Mouse (Mus musculus) midbrain, embryonic 13.5 days (tissue): ENCODE measurements around the gene Mtmr1. TPM values are rescaled to one million over a fixed set of nuclear protein-coding genes. Genes with fewer than 3 reads are reported as not detected.
"Not testable (repeated sequence)": the region's sequence is repeated elsewhere in the genome, so short reads cannot be mapped to it uniquely, and the experiment has no call there.

Experiments used
- ATAC-seq: fragments of 200-750 bp; cut with Nextera tagmentation; 2 replicates; pipeline ENCODE4 v1.8.0; 2017; ENCODE audit warnings: mild to moderate bottlenecking, moderate TSS enrichment, moderate library complexity
- H3K27ac ChIP-seq: fragments of 300-500 bp; sonication (generic); 2 replicates; pipeline ENCODE4 v1.5.1; 2015; ENCODE audit warnings: inconsistent platforms, mild to moderate bottlenecking, moderate library complexity
- H3K27me3 ChIP-seq: fragments of 300-500 bp; sonication (generic); 2 replicates; pipeline ENCODE4 v1.6.1; 2015; ENCODE audit warnings: mild to moderate bottlenecking, inconsistent platforms
- H3K36me3 ChIP-seq: fragments of 300-500 bp; sonication (generic); 2 replicates; pipeline ENCODE4 v1.6.1; 2015; ENCODE audit warnings: mild to moderate bottlenecking, inconsistent platforms
- H3K4me1 ChIP-seq: fragments of 300-500 bp; sonication (generic); replicated peaks from 2 replicates; pipeline ENCODE4 v1.6.1; 2015; ENCODE audit warnings: inconsistent platforms
- H3K4me2 ChIP-seq: fragments of 300-500 bp; sonication (generic); replicated peaks from 2 replicates; pipeline ENCODE4 v1.6.1; 2015; ENCODE audit warnings: moderate library complexity, mild to moderate bottlenecking, inconsistent platforms
- H3K4me3 ChIP-seq: fragments of 300-500 bp; sonication (generic); replicated peaks from 2 replicates; pipeline ENCODE4 v1.5.1; 2015; ENCODE audit warnings: mild to moderate bottlenecking, inconsistent platforms
- H3K9ac ChIP-seq: fragments of 300-500 bp; sonication (generic); replicated peaks from 2 replicates; pipeline ENCODE4 v1.6.1; 2015; ENCODE audit warnings: mild to moderate bottlenecking, inconsistent platforms
- H3K9me3 ChIP-seq: fragments of 300-500 bp; sonication (generic); 2 replicates; pipeline ENCODE4 v1.6.1; 2016; ENCODE audit warnings: mild to moderate bottlenecking, inconsistent platforms
- WGBS: fragments of 180-500 bp; shearing (Covaris S2); methylation state at CpG from one replicate; pipeline ENCODE4 v1.1.7; 2015; 5-methylcytosine and 5-hydroxymethylcytosine counted together
- polyA plus RNA-seq: library from polyadenylated mRNA; unstranded; fragments of >200 nt; fragmentation: Nextera tagmentation; extraction: Ambion mirVana; gene quantifications from 2 replicates; pipeline ENCODE4 v1.2.1, GENCODE M21; 2015

The Mtmr1 gene
- 16.3 and 17.1 TPM in 2 replicates for polyA plus RNA-seq

- Histone ChIP-seq H3K27me3 (no peaks in the 10 kb centered on the region), H3K9me3 (no peaks in the 10 kb centered on the region), H3K9ac (peak within 1 kb of the TSS; percentile 81), H3K27ac (peak within 1 kb of the TSS; percentile 82), H3K4me1 (no peaks in the 10 kb centered on the region), H3K36me3 (no peaks in the 10 kb centered on the region), H3K4me3 (peak within 1 kb of the TSS; percentile 58), H3K4me2 (peak within 1 kb of the TSS; percentile 58)
- WGBS: 21% methylated on average over 23 of the region's 47 CpGs
- ATAC-seq: peak; percentile 98
Observed at GRCm38 (mm10) chrX:71364554-71364991, at the start of gene Mtmr1. Mtmr1 (plus strand) TSS chrX:71364760.

DNA sequence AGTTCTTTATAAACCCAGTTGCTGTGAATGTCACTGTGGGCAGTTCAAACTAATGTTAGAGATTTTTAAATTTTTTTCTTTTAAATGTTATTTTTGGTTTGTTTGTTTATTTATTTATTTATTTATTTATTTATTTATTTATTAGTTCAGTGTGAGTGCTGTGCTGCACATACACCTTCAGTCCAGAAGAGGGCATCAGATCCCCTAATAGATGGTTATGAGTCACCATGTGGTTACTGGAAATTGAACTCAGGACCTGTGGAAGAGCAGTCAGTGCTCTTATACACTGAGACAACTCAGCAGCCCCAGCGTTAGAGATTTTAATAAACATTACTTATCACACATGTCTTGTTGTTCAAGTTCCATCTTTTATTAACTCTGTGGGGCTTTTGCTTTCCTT, 12.5 kb upstream of the Mtmr1 start:
- 67% methylated on average over 1 of the region's 1 CpGs for WGBS
- Histone ChIP-seq H3K9ac (no peak overlapping the region), H3K4me2 (no peak overlapping the region), H3K4me1 (no peaks in the 10 kb centered on the region), H3K4me3 (no peak overlapping the region), H3K9me3 (no peaks in the 10 kb centered on the region), H3K27me3 (no peaks in the 10 kb centered on the region), H3K36me3 (no peaks in the 10 kb centered on the region), H3K27ac (no peak overlapping the region)
- no peak for ATAC-seq

GRCm38 (mm10) chrX:71355331-71355730, 9.2 kb upstream of the Mtmr1 start:
- 71% methylated on average over 1 of the region's 1 CpGs for WGBS
- Histone ChIP-seq H3K27me3 (no peaks in the 10 kb centered on the region), H3K4me2 (no peak overlapping the region), H3K4me3 (no peak overlapping the region), H3K9me3 (no peaks in the 10 kb centered on the region), H3K27ac (no peak overlapping the region), H3K36me3 (no peaks in the 10 kb centered on the region), H3K9ac (no peak overlapping the region), H3K4me1 (no peaks in the 10 kb centered on the region)
- no peak for ATAC-seq

- ATAC-seq, H3K9ac ChIP-seq, H3K9me3 ChIP-seq, H3K4me1 ChIP-seq, H3K27me3 ChIP-seq, H3K27ac ChIP-seq, H3K36me3 ChIP-seq, H3K4me2 ChIP-seq, H3K4me3 ChIP-seq: not testable (repeated sequence)
- WGBS: 90% methylated on average over 10 of the region's 10 CpGs
Observed at GRCm38 (mm10) chrX:71361793-71362192, 2.8 kb upstream of the Mtmr1 start.

DNA sequence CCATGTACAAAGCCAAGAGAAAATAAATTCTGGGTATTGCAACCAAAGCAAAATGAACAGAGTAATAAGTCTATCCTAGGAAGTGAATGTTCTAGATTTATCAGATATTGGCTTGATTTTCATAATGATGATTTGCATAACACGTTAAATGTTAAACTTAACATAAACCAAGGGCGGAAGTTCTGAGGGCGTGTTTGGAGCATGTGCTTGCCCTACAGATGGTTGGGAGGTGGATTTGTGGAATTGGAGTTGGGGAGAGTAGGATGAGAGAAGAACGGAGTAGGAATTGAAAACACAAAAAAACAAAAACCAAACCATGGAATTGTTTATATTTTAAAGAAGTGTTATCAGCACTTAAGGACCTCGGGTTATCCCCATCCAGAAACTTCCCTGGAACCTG, 498 bp upstream of the Mtmr1 start:
- H3K27ac ChIP-seq: no peak overlapping the region
- H3K36me3 ChIP-seq: no peaks in the 10 kb centered on the region
- peak overlapping the region; percentile 58 for H3K4me2 ChIP-seq
- WGBS: 77% methylated on average over 5 of the region's 5 CpGs
- H3K9me3 ChIP-seq: no peaks in the 10 kb centered on the region
- peak overlapping the region; percentile 81; the same call in 1 of the 2 replicates for H3K9ac ChIP-seq
- H3K4me3 ChIP-seq: peak overlapping the region; percentile 58
- no peaks in the 10 kb centered on the region for H3K4me1 ChIP-seq
- H3K27me3 ChIP-seq: no peaks in the 10 kb centered on the region
- ATAC-seq: 0 out of 2 replicates have a peak, but pooled peaks have one; percentile 1

DNA sequence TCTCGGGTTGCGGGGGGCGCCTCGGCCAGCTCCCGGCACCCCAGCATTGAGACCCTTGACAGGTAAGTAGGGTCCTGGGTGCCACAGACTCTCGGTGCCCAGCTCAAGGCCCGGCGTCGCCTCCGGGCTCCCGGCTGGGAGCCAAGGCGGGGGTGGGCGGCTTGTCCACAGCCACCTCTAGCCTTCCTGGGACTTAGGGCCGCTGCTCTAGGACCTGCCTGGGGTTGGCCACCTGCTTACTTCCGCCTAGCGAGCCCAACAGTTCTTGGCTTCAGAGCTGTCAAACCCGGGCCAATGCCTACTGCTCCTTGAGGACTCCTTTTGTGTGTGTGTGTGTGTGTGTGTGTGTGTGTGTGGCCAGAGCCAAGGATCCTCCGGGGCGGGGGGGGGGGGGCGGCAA, 451 bp downstream of the Mtmr1 start:
- Histone ChIP-seq H3K36me3 (no peaks in the 10 kb centered on the region), H3K27ac (peak overlapping the region; percentile 82), H3K27me3 (no peaks in the 10 kb centered on the region), H3K9ac (peak overlapping the region; percentile 81), H3K9me3 (no peaks in the 10 kb centered on the region), H3K4me3 (peak overlapping the region; percentile 58), H3K4me1 (no peaks in the 10 kb centered on the region), H3K4me2 (peak overlapping the region; percentile 58)
- no peak; the same call in 1 of the 2 replicates for ATAC-seq
- WGBS: 20% methylated on average over 15 of the region's 20 CpGs

DNA sequence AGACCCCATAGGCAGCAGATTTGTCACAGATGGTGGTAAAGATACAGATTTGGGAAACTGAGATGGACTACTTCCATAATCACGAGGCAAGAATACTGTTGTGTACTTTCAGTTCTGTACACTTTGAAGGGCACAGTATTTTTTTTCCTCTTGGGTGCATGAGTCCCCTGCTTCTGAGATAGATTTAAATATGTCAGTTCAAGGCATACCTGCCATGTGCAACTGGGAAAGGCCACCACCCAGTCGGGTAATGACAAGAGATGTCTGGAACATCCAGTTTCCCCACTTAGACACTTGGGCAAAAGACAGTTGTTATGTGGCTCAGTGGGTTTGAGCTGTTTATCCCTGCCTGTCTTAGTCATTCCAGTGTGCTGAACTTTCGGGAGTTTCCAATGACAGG, 950 bp downstream of the Mtmr1 start:
- Histone ChIP-seq H3K4me2 (peak overlapping the region; percentile 58), H3K9ac (peak overlapping the region; percentile 81), H3K4me3 (peak overlapping the region; percentile 58), H3K9me3 (no peaks in the 10 kb centered on the region), H3K27ac (no peak overlapping the region), H3K36me3 (no peaks in the 10 kb centered on the region), H3K27me3 (no peaks in the 10 kb centered on the region), H3K4me1 (no peaks in the 10 kb centered on the region)
- no peak for ATAC-seq
- WGBS: 71% methylated on average over 3 of the region's 3 CpGs

DNA sequence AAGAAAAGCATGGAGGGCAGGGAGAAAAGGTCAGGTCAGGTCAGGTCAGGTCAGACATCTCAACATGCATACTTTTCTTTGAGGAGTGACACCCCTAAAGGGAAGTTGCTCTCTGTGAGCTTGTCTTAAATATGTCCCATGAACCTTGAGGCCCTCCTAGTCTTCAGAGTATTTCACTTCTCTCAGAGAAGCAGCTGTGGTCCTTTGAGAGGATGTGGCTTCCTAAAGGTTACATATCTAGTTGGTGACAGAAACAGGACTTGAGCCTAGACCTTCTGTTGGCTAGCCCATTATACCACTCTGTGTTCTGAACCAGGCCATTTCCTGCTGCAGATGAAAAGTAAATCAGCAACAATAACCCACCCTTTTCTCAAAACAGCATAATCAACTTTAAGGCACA, 2.4 kb downstream of the Mtmr1 start:
- H3K9me3 ChIP-seq: no peaks in the 10 kb centered on the region
- no peaks in the 10 kb centered on the region for H3K27me3 ChIP-seq
- no peak overlapping the region for H3K9ac ChIP-seq
- no peaks in the 10 kb centered on the region for H3K36me3 ChIP-seq
- H3K4me1 ChIP-seq: no peaks in the 10 kb centered on the region
- no peak for ATAC-seq
- H3K4me3 ChIP-seq: no peak overlapping the region
- H3K27ac ChIP-seq: no peak overlapping the region
- H3K4me2 ChIP-seq: no peak overlapping the region

DNA sequence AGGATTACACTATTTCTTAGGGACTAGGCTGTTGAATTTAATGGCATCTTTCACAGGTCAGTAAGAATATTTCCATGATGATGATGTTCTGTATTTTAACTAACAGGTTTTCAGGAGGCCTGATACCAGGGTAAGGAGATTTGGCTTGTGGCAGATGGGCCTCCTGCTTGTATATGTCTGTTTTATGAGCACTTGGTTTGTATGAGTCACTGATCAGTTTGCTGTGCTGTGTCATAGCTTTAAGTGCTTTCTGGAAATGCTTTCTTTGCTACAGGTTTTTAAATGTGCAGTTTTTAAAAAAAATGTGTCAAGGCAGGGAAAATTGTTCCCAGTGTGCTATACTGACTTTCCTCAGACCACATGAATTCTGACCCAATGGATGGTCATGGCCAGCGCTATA, 12.2 kb downstream of the Mtmr1 start:
- no peak overlapping the region for H3K9ac ChIP-seq
- no peak overlapping the region for H3K4me2 ChIP-seq
- no peak overlapping the region for H3K4me3 ChIP-seq
- H3K36me3 ChIP-seq: no peaks in the 10 kb centered on the region
- no peaks in the 10 kb centered on the region for H3K9me3 ChIP-seq
- H3K4me1 ChIP-seq: no peaks in the 10 kb centered on the region
- no peaks in the 10 kb centered on the region for H3K27me3 ChIP-seq
- WGBS: 87% methylated on average over 1 of the region's 1 CpGs
- ATAC-seq: no peak
- H3K27ac ChIP-seq: no peak overlapping the region

GRCm38 (mm10) chrX:71378435-71378834, 13.9 kb downstream of the Mtmr1 start:
- Histone ChIP-seq H3K27me3 (no peaks in the 10 kb centered on the region), H3K27ac (no peak overlapping the region), H3K36me3 (no peaks in the 10 kb centered on the region), H3K9ac (no peak overlapping the region), H3K4me1 (no peaks in the 10 kb centered on the region), H3K9me3 (no peaks in the 10 kb centered on the region), H3K4me2 (no peak overlapping the region), H3K4me3 (no peak overlapping the region)
- 76% methylated on average over 2 of the region's 2 CpGs for WGBS
- ATAC-seq: no peak

DNA sequence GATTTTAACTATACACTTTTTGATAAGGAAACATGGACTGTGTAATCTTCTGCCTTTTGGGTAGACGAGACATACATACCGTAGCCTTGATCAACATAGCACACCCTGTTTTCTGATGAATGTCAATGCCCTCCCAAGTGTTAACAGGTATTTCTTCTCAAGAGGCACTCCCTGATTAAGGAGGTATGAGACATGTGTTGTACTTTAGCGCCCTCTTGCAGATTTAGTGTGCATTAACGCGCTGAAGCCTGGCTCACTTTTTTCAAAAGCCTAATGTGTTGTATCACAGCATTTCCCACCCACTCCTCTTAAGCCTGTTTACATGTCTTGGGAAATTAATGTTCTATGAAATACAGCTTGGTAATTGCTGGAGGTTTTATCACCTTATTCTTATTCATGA, 17.0 kb downstream of the Mtmr1 start:
- WGBS: 48% methylated on average over 5 of the region's 5 CpGs
- ATAC-seq: no peak
- H3K4me1 ChIP-seq: no peaks in the 10 kb centered on the region

GRCm38 (mm10) chrX:71396326-71396725, 31.8 kb downstream of the Mtmr1 start:
- no peak overlapping the region for H3K27ac ChIP-seq
- no peaks in the 10 kb centered on the region for H3K4me1 ChIP-seq
- ATAC-seq: no peak
- H3K36me3 ChIP-seq: 0 out of 2 replicates have a peak, but pooled peaks cover 6% of the 10 kb centered on the region
- no peak overlapping the region for H3K4me3 ChIP-seq
- WGBS: 80% methylated on average over 4 of the region's 4 CpGs
- H3K27me3 ChIP-seq: no peaks in the 10 kb centered on the region
- H3K9ac ChIP-seq: no peak overlapping the region
- H3K4me2 ChIP-seq: no peak overlapping the region
- H3K9me3 ChIP-seq: no peaks in the 10 kb centered on the region

More for the DNA sequence above, 17.0 kb downstream of the Mtmr1 start:
- H3K36me3 ChIP-seq: no peaks in the 10 kb centered on the region
- no peak overlapping the region for H3K27ac ChIP-seq
- no peaks in the 10 kb centered on the region for H3K9me3 ChIP-seq
- H3K4me2 ChIP-seq: no peak overlapping the region
- no peaks in the 10 kb centered on the region for H3K27me3 ChIP-seq
- H3K4me3 ChIP-seq: no peak overlapping the region
- no peak overlapping the region for H3K9ac ChIP-seq

DNA sequence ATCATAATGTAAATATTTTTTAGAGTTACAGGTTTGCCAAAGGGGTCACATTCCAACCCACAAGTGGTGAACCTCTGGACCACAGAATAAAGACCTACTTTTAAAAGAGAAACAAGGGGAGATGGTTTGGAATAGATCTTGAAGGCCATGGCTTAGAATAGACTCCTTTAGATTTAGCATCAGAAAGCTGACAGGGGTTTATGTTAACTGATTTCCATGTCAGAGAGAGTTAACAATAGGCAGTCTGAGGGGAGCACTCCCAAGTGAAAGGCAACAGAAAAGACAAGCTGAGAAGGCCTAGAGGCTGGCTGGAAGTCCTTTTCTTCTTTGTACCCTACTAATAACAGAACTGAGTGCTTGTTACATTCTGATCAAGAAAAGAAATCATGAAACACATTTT, 41.7 kb downstream of the Mtmr1 start:
- no peak for ATAC-seq
- no peaks in the 10 kb centered on the region for H3K4me1 ChIP-seq
- peaks cover 5% of the 10 kb centered on the region; the same call in 1 of the 2 replicates for H3K36me3 ChIP-seq
- no peaks in the 10 kb centered on the region for H3K9me3 ChIP-seq
- H3K4me2 ChIP-seq: no peak overlapping the region
- H3K9ac ChIP-seq: no peak overlapping the region
- no peak overlapping the region for H3K27ac ChIP-seq
- no peak overlapping the region for H3K4me3 ChIP-seq
- H3K27me3 ChIP-seq: no peaks in the 10 kb centered on the region
